ENCODE assay signal across 25 mouse cellular contexts in genomic region chr16:65405824-65406556, GRCm38 (mm10).
DNase-seq lines count a peak whose midpoint lies in the region; ATAC-seq and TF ChIP-seq lines count a peak whose summit lies in the region.
"Had no signal": no experiment of that assay in that cellular context is flagged by ENCODE, and none has a peak within 500 bp of the region (broad histone marks: within the 10 kb centered on the region; RNA-seq: fewer than 3 reads in every experiment).

No protein-coding gene starts in this region.

- no peaks in the 10 kb centered on the region for H3K9me3 ChIP-seq in lung, embryonic 14.5 days (ENCODE audit: low read depth, low read length)
- H3K9me3 ChIP-seq: embryonic facial prominence, embryonic 15.5 days; kidney, embryonic 15.5 days; limb, embryonic 15.5 days had no signal

- DNase-seq in lung, embryonic 14.5 days = peak; percentile 3
- DNase-seq in lung, postnatal 14 days = no peak
- DNase-seq in brain, adult 2 months (ENCODE audit: low read depth, low spot score) = peak; percentile 18
- DNase-seq in yolk sac, embryonic 10.5 days (ENCODE audit: low spot score) = no peak
- DNase-seq in left cerebral cortex, postnatal 25 days (ENCODE audit: low spot score in 2 of 2) = no peak
- no peak for DNase-seq in frontal cortex, postnatal 10 days (ENCODE audit: low spot score in 2 of 2)
- DNase-seq: adrenal gland, postnatal 25 days; B cell, adult 2 months; cerebellum, adult 11 months; cerebellum, adult 9-11 months; gastrocnemius, postnatal 10 days; heart, adult 11 months; kidney, adult 11 months; kidney, postnatal 4 days; left cerebral cortex, postnatal 4 days; lung, postnatal 36 days; thymus, adult 2 months had no signal

- ATAC-seq in lung, embryonic 14.5 days (ENCODE audit: insufficient read depth) = no peak
- ATAC-seq in megakaryocyte progenitor cell, adult 5-6 weeks (replicated peaks; ENCODE audit: poor library complexity) = peak; percentile 81

- no peaks in the 10 kb centered on the region for H3K27me3 ChIP-seq in lung, embryonic 14.5 days (ENCODE audit: insufficient read depth, low read length)
- H3K27me3 ChIP-seq: CH12.LX; embryonic facial prominence, embryonic 15.5 days; kidney, embryonic 15.5 days; limb, embryonic 15.5 days had no signal

- H3K9ac ChIP-seq in lung, embryonic 14.5 days = no peak overlapping the region
- H3K9ac ChIP-seq: embryonic facial prominence, embryonic 15.5 days; kidney, embryonic 15.5 days; limb, embryonic 15.5 days had no signal

- no peak overlapping the region for H3K4me3 ChIP-seq in lung, embryonic 14.5 days (ENCODE audit: low read depth, low read length)
- H3K4me3 ChIP-seq: embryonic facial prominence, embryonic 15.5 days; kidney, embryonic 15.5 days; limb, embryonic 15.5 days had no signal

- WGBS in lung, embryonic 14.5 days = 70% methylated on average over 3 of the region's 3 CpGs

- H3K27ac ChIP-seq in lung, embryonic 14.5 days (ENCODE audit: low read depth) = no peak overlapping the region
- H3K27ac ChIP-seq: embryonic facial prominence, embryonic 15.5 days; kidney, embryonic 15.5 days; limb, embryonic 15.5 days; stomach, postnatal 0 days had no signal

- H3K36me3 ChIP-seq in lung, embryonic 14.5 days (ENCODE audit: insufficient read depth) = no peaks in the 10 kb centered on the region
- H3K36me3 ChIP-seq: embryonic facial prominence, embryonic 15.5 days; kidney, embryonic 15.5 days; limb, embryonic 15.5 days had no signal

- H3K4me1 ChIP-seq in lung, embryonic 14.5 days (ENCODE audit: insufficient read depth) = no peaks in the 10 kb centered on the region
- H3K4me1 ChIP-seq: embryonic facial prominence, embryonic 15.5 days; kidney, embryonic 15.5 days; limb, embryonic 15.5 days had no signal

- TF ChIP-seq CTCF in lung, embryonic 14.5 days (IDR thresholded peaks at IDR 0.05; ENCODE audit: low read depth) = no peak

- intact Hi-C loops in left cerebral cortex, postnatal 25 days (cut with DNase I) = no loop called here

- no peak overlapping the region for H3K4me2 ChIP-seq in lung, embryonic 14.5 days
- H3K4me2 ChIP-seq: embryonic facial prominence, embryonic 15.5 days; heart, embryonic 11.5 days; kidney, embryonic 15.5 days; limb, embryonic 15.5 days; midbrain, embryonic 11.5 days had no signal

Comparison
In these comparisons a context has a peak if more than half of its experiments do, and no peak if none do; other contexts are left out.
1. DNase-seq: peak in lung, embryonic 14.5 days (single experiment) and brain, adult 2 months (single experiment); none in lung, postnatal 14 days (single experiment), yolk sac, embryonic 10.5 days (single experiment), left cerebral cortex, postnatal 25 days (0 of 2) and frontal cortex, postnatal 10 days (0 of 2).